ENCODE assay signal across 26 mouse cellular contexts in the genomic region with DNA sequence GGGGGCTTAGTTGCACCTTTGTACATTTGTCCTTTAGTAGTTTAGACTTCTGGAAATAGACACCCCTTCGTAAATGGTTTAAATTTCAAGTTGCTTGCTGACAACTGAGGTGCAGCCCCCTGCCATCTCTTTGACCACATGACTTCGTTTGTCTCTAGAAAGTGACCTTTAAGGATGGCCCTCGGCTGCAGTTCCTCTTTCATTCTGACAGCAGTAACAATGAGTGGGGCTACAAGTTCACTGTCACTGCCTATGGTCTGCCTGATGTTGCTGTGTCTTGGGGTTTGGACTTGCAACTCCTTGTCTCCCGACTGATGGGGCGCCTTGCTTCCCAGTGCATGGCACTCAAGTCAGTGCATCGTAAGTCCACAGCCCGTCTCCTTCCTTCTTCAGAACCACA.
"Had no signal": no experiment of that assay in that cellular context is flagged by ENCODE, and none has a peak within 500 bp of the region (broad histone marks: within the 10 kb centered on the region; RNA-seq: fewer than 3 reads in every experiment).

No protein-coding gene starts in this region.

- H3K4me3 ChIP-seq: embryonic facial prominence, embryonic 10.5 days; embryonic facial prominence, embryonic 12.5 days; embryonic facial prominence, embryonic 13.5 days; embryonic facial prominence, embryonic 15.5 days; erythroblast, embryonic 14.5 days; forebrain, embryonic 10.5 days; forebrain, embryonic 12.5 days; forebrain, embryonic 13.5 days; forebrain, embryonic 15.5 days; gastrocnemius, adult 2 months; heart, adult 2 months had no signal

- H3K4me1 ChIP-seq: embryonic facial prominence, embryonic 10.5 days; embryonic facial prominence, embryonic 12.5 days; embryonic facial prominence, embryonic 13.5 days; embryonic facial prominence, embryonic 15.5 days; forebrain, embryonic 10.5 days; forebrain, embryonic 12.5 days; forebrain, embryonic 13.5 days; forebrain, embryonic 15.5 days had no signal

- ATAC-seq: forebrain, embryonic 13.5 days; forebrain, embryonic 14.5 days; forebrain, embryonic 15.5 days; forebrain, embryonic 16.5 days; forebrain, postnatal 0 days had no signal

- H3K27ac ChIP-seq: embryonic facial prominence, embryonic 10.5 days; embryonic facial prominence, embryonic 12.5 days; embryonic facial prominence, embryonic 13.5 days; embryonic facial prominence, embryonic 15.5 days; forebrain, embryonic 10.5 days; forebrain, embryonic 12.5 days; forebrain, embryonic 13.5 days; forebrain, embryonic 15.5 days; gastrocnemius, adult 2 months; heart, adult 2 months had no signal

- H3K9me3 ChIP-seq: embryonic facial prominence, embryonic 10.5 days; embryonic facial prominence, embryonic 12.5 days; embryonic facial prominence, embryonic 13.5 days; embryonic facial prominence, embryonic 15.5 days; forebrain, embryonic 10.5 days; forebrain, embryonic 12.5 days; forebrain, embryonic 13.5 days; forebrain, embryonic 15.5 days had no signal

- H3K27me3 ChIP-seq: embryonic facial prominence, embryonic 12.5 days; embryonic facial prominence, embryonic 13.5 days; embryonic facial prominence, embryonic 15.5 days; forebrain, embryonic 12.5 days; forebrain, embryonic 13.5 days; forebrain, embryonic 15.5 days had no signal

- DNase-seq: cerebellum, adult 9-10 months; cerebellum, adult 9-11 months; cerebellum, postnatal 10 days; cerebellum, postnatal 14 days; cerebellum, postnatal 25 days; cerebellum, postnatal 36 days; embryo, embryonic 11 days; forebrain, postnatal 0 days; gastrocnemius, adult 2 months; gastrocnemius, postnatal 10 days; gastrocnemius, postnatal 14 days; gastrocnemius, postnatal 25 days; heart, adult 11 months; heart, adult 18-20 months; heart, adult 2 months had no signal

- H3K4me2 ChIP-seq: embryonic facial prominence, embryonic 12.5 days; embryonic facial prominence, embryonic 13.5 days; embryonic facial prominence, embryonic 15.5 days; forebrain, embryonic 12.5 days; forebrain, embryonic 13.5 days; forebrain, embryonic 15.5 days had no signal

- H3K9ac ChIP-seq: embryonic facial prominence, embryonic 12.5 days; embryonic facial prominence, embryonic 13.5 days; embryonic facial prominence, embryonic 15.5 days; forebrain, embryonic 12.5 days; forebrain, embryonic 13.5 days; forebrain, embryonic 15.5 days; forebrain, postnatal 0 days had no signal
